Mouse (Mus musculus) stomach, embryonic 14.5 days (tissue): ENCODE data around the gene Mllt10. TPM values are rescaled to one million over a fixed set of nuclear protein-coding genes. Genes with fewer than 3 reads are reported as not detected.

Experiments used
- ATAC-seq: fragments of 200-750 bp; cut with Nextera tagmentation; 2 replicates; pipeline ENCODE4 v1.8.0; 2017; ENCODE audit warnings: low read depth, moderate TSS enrichment; ENCODE audit not compliant: insufficient number of reproducible peaks, insufficient read depth, low FRiP score
- H3K27ac ChIP-seq: fragments of 300-500 bp; sonication (generic); 2 replicates; pipeline ENCODE4 v1.5.1; 2014; ENCODE audit warnings: mild to moderate bottlenecking, low read length, moderate library complexity, mixed read lengths
- H3K27me3 ChIP-seq: fragments of 300-500 bp; sonication (generic); 2 replicates; pipeline ENCODE4 v1.6.1; 2014; ENCODE audit warnings: low read length, control low read depth, mixed read lengths; ENCODE audit not compliant: control insufficient read depth, insufficient read depth
- H3K36me3 ChIP-seq: fragments of 300-500 bp; sonication (generic); 2 replicates; pipeline ENCODE4 v1.6.1; 2014; ENCODE audit warnings: mild to moderate bottlenecking, control low read depth, low read length, moderate library complexity, mixed read lengths; ENCODE audit not compliant: control insufficient read depth, insufficient read depth
- H3K4me1 ChIP-seq: fragments of 300-500 bp; sonication (generic); 2 replicates; pipeline ENCODE4 v1.6.1; 2014; ENCODE audit warnings: low read length, control low read depth, mixed read lengths; ENCODE audit not compliant: control insufficient read depth, insufficient read depth
- H3K4me2 ChIP-seq: fragments of 300-500 bp; sonication (generic); replicated peaks from 2 replicates; pipeline ENCODE4 v1.6.1; 2014; ENCODE audit warnings: low read depth, low read length, control low read depth
- H3K4me3 ChIP-seq: fragments of 300-500 bp; sonication (generic); 2 replicates; pipeline ENCODE4 v1.5.1; 2014; ENCODE audit warnings: low read depth, low read length, control low read depth
- H3K9ac ChIP-seq: fragments of 300-500 bp; sonication (generic); replicated peaks from 2 replicates; pipeline ENCODE4 v1.6.1; 2014; ENCODE audit warnings: low read depth, mild to moderate bottlenecking, control low read depth, low read length, moderate library complexity, mixed read lengths
- H3K9me3 ChIP-seq: fragments of 300-500 bp; sonication (generic); 2 replicates; pipeline ENCODE4 v1.6.1; 2016; ENCODE audit warnings: low read depth, low read length, control low read depth; ENCODE audit not compliant: control insufficient read depth
- WGBS: fragments of 180-500 bp; shearing (Covaris S2); extraction: QIAGEN DNeasy Blood & Tissue Kit; methylation state at CpG from one replicate; pipeline ENCODE4 v1.1.7; 2014; 5-methylcytosine and 5-hydroxymethylcytosine counted together
- microRNA-seq: library from miRNA; unstranded; fragments of <30 nt; microRNA quantifications from one replicate; pipeline ENCODE4, GENCODE M21; 2016
- polyA plus RNA-seq: library from polyadenylated mRNA; unstranded; fragments of >200 nt; fragmentation: Nextera tagmentation; extraction: Ambion mirVana; gene quantifications from 2 replicates; pipeline ENCODE4 v1.2.1, GENCODE M21; 2014

Gene Mllt10
- polyA plus RNA-seq, 1 experiment from 2014 or later, result 56.9 TPM

DNA sequence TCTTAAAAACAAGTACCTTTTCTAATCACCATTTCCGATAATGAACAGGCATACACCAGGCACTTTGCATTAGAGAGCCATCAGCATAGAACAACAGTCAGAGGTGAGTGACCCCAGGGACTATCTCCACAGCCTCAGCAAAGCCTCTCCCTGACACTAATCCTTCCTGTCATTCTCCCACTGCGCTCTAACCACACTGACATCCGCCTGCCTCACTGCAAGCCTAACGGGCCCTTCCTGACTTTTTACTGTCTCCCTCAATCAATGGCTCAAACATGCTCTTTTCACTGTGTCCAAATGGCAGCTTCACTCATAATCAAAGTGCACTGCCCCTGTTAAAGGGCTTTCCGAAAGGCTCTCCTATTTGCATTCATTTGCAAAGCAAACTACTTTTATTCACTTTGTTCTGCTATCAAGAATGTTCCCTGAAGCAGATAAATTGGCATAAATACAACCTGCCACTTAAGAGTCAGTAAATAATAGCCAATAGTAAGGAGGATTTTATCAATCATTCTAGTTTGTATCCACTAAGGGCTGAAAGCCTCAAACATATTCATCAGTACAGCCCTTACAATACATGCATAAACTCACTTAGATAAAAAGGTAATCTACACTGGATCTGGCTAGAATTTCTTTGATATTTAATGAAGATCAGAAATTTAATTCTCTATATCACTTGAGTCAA is 178.0 kb downstream of the Mllt10 start:
- H3K4me3 ChIP-seq, result no peak overlapping the region
- WGBS, result 31% methylated on average over 5 of the region's 5 CpGs
- no peak overlapping the region for H3K27ac ChIP-seq
- no peak overlapping the region for H3K9ac ChIP-seq
- H3K9me3 ChIP-seq, result no peaks in the 10 kb centered on the region
- H3K4me2 ChIP-seq, result no peak overlapping the region
- H3K4me1 ChIP-seq, result 0 out of 2 replicates have a peak, but pooled peaks cover 2% of the 10 kb centered on the region
- ATAC-seq, result no peak
- H3K36me3 ChIP-seq, result peaks cover 3% of the 10 kb centered on the region; the same call in 1 of the 2 replicates
- H3K27me3 ChIP-seq, result no peaks in the 10 kb centered on the region

DNA sequence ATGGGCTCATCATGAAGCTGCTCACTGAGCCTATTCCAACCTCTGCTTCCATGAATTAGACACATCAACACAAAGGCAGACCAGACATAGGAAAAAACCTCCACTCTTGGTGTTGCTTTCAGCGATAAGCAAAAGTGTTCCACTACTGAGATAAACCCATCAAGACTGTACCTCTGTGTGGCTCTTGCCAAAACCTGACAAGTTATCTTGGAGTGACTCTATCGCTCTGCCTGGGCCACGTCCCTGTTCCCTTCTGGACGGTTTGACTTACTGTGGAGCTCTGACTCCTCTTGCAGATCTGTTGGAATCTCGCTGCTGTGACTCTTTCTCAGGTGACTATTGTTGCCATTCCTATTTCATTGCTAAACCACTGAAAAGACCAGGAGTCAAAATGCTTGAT is 180.5 kb downstream of the Mllt10 start:
- no peak overlapping the region for H3K4me3 ChIP-seq
- WGBS, result 94% methylated on average over 5 of the region's 5 CpGs
- 0 out of 2 replicates have a peak, but pooled peaks cover 2% of the 10 kb centered on the region for H3K4me1 ChIP-seq
- H3K27ac ChIP-seq, result no peak overlapping the region
- H3K36me3 ChIP-seq, result peaks cover 3% of the 10 kb centered on the region; the same call in 1 of the 2 replicates
- H3K9me3 ChIP-seq, result no peaks in the 10 kb centered on the region
- H3K27me3 ChIP-seq, result no peaks in the 10 kb centered on the region
- no peak for ATAC-seq
- H3K4me2 ChIP-seq, result no peak overlapping the region
- no peak overlapping the region for H3K9ac ChIP-seq

DNA sequence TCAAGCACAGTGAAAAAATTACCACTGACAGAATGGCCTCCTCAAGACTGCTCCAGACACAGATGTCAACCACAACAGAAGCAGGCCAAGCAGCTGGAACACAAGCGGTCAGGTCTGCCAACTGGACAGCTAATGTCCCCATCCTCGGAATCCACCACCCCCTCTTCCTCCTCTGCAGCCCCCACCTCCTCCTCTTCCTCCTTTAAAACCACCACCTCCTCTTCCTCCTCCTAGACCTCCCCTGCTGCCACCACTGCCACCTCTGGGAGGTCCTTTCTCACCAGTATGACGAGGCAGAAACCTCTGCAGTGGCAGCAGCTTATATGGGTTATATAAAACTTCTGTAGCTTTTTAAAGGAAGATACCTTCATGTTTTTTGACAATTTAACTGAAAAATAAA is 194.2 kb downstream of the Mllt10 start:
- Histone ChIP-seq H3K4me1 (no peaks in the 10 kb centered on the region), H3K9me3 (no peaks in the 10 kb centered on the region), H3K36me3 (no peaks in the 10 kb centered on the region), H3K4me3 (no peak overlapping the region), H3K27ac (no peak overlapping the region), H3K27me3 (no peaks in the 10 kb centered on the region), H3K4me2 (no peak overlapping the region), H3K9ac (no peak overlapping the region)
- no peak for ATAC-seq
- 88% methylated on average over 3 of the region's 3 CpGs for WGBS

Small RNA genes lying within 50 kb of the gene (microRNA-seq; reads per million reads assigned to microRNA genes)
- not detected for gene Gm23638
- 9.1 reads per million, percentile 19 among the genes with 10 or more reads in this experiment for gene Mir7655

Other genes starting within 250 kb of the Mllt10 start
- gene H2al2a, start 58.3 kb upstream of the Mllt10 start, polyA plus RNA-seq, result not detected in 2 replicates
- gene A930004D18Rik, start 17.5 kb upstream of the Mllt10 start, polyA plus RNA-seq, result 9.9 and 11.0 TPM in 2 replicates
- gene Skida1, start 6.2 kb upstream of the Mllt10 start, polyA plus RNA-seq, result 4.4 and 5.0 TPM in 2 replicates